Mouse (Mus musculus) forebrain, embryonic 12.5 days (tissue): ENCODE measurements around the gene Fam129b. TPM values are rescaled to one million over a fixed set of nuclear protein-coding genes. Genes with fewer than 3 reads are reported as not detected.

Experiments
- ATAC-seq: fragments of 200-750 bp; cut with Nextera tagmentation; 2 replicates; pipeline ENCODE4 v1.8.0; 2017; ENCODE audit warnings: moderate TSS enrichment; ENCODE audit not compliant: low FRiP score
- H3K27ac ChIP-seq: fragments of 300-500 bp; sonication (generic); 2 replicates; pipeline ENCODE4 v1.5.1; 2016; ENCODE audit warnings: mild to moderate bottlenecking
- H3K27me3 ChIP-seq: fragments of 300-500 bp; sonication (generic); 2 replicates; pipeline ENCODE4 v1.6.1; 2016; ENCODE audit warnings: mild to moderate bottlenecking
- H3K36me3 ChIP-seq: fragments of 300-500 bp; sonication (generic); replicated peaks from 2 replicates; pipeline ENCODE4 v1.6.1; 2016; ENCODE audit warnings: mild to moderate bottlenecking
- H3K4me1 ChIP-seq: fragments of 300-500 bp; sonication (generic); 2 replicates; pipeline ENCODE4 v1.6.1; 2016
- H3K4me2 ChIP-seq: fragments of 300-500 bp; sonication (generic); 2 replicates; pipeline ENCODE4 v1.6.1; 2016; ENCODE audit warnings: mild to moderate bottlenecking, moderate library complexity
- H3K4me3 ChIP-seq: fragments of 300-500 bp; sonication (generic); replicated peaks from 2 replicates; pipeline ENCODE4 v1.5.1; 2016; ENCODE audit warnings: mild to moderate bottlenecking
- H3K9ac ChIP-seq: fragments of 300-500 bp; sonication (generic); 2 replicates; pipeline ENCODE4 v1.6.1; 2016; ENCODE audit warnings: mild to moderate bottlenecking
- H3K9me3 ChIP-seq: fragments of 300-500 bp; sonication (generic); 2 replicates; pipeline ENCODE4 v1.6.1; 2016
- WGBS: fragments of 180-500 bp; shearing (Covaris S2); methylation state at CpG from one replicate; pipeline ENCODE4 v1.1.7; 2016; 5-methylcytosine and 5-hydroxymethylcytosine counted together
- polyA plus RNA-seq: library from polyadenylated mRNA; unstranded; fragments of >200 nt; fragmentation: Nextera tagmentation; extraction: Ambion mirVana; gene quantifications from 2 replicates; pipeline ENCODE4 v1.2.1, GENCODE M21; 2016

The Fam129b gene
- 24.6 and 27.3 TPM in 2 replicates for polyA plus RNA-seq

GRCm38 (mm10) chr2:32875675-32876489 lies at the start of gene Fam129b:
TSS of gene Fam129b (plus strand) at chr2:32876114.
- peak; percentile 91 for ATAC-seq
- under 1% methylated on average over 54 of the region's 68 CpGs for WGBS
- peaks cover 11% of the 10 kb centered on the region; the same call in 1 of the 2 replicates for H3K27me3 ChIP-seq
- H3K27ac ChIP-seq: peak within 1 kb of the TSS; percentile 86
- H3K4me2 ChIP-seq: peak within 1 kb of the TSS; percentile 94
- peak within 1 kb of the TSS; percentile 68 for H3K4me3 ChIP-seq
- H3K36me3 ChIP-seq: no peaks in the 10 kb centered on the region
- peak within 1 kb of the TSS; percentile 90 for H3K9ac ChIP-seq
- H3K9me3 ChIP-seq: no peaks in the 10 kb centered on the region
- H3K4me1 ChIP-seq: peaks cover 58% of the 10 kb centered on the region

GRCm38 (mm10) chr2:32828979-32829676 lies 46.8 kb upstream of the Fam129b start:
- Histone ChIP-seq H3K4me1 (peaks cover 11% of the 10 kb centered on the region), H3K9ac (no peak overlapping the region), H3K4me3 (no peak overlapping the region), H3K27me3 (no peaks in the 10 kb centered on the region), H3K9me3 (no peaks in the 10 kb centered on the region), H3K4me2 (no peak overlapping the region), H3K27ac (no peak overlapping the region), H3K36me3 (no peaks in the 10 kb centered on the region)
- WGBS: 79% methylated on average over 11 of the region's 11 CpGs
- no peak for ATAC-seq

DNA sequence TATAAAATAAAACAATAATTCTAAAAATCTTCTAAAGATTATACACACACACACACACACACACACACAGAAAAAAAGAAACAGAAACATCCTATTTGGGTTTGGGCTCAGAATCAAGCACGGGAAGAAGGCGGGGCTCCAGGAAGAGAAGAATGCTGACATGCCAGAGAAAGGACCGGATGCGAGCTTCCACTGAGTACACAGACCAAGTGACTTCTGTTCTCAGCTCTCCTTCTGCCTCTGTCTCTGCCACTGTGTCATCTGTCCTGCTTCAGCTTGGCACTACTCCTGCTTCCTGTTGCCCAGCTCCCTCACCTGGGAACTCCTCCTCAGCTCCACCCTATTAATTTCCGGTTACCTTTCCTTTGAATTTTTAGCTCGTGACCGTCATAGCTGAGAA lies 41.4 kb upstream of the Fam129b start:
- no peak overlapping the region for H3K4me3 ChIP-seq
- no peak for ATAC-seq
- no peaks in the 10 kb centered on the region for H3K27me3 ChIP-seq
- no peak overlapping the region for H3K4me2 ChIP-seq
- no peaks in the 10 kb centered on the region for H3K36me3 ChIP-seq
- peaks cover 20% of the 10 kb centered on the region for H3K4me1 ChIP-seq
- no peaks in the 10 kb centered on the region for H3K9me3 ChIP-seq
- WGBS: 70% methylated on average over 7 of the region's 7 CpGs
- 0 out of 2 replicates have a peak overlapping the region, but pooled peaks have one; percentile 25 for H3K27ac ChIP-seq
- H3K9ac ChIP-seq: no peak overlapping the region

GRCm38 (mm10) chr2:32835588-32835987 lies 40.3 kb upstream of the Fam129b start:
- Histone ChIP-seq H3K36me3 (no peaks in the 10 kb centered on the region), H3K9ac (no peak overlapping the region), H3K4me2 (no peak overlapping the region), H3K4me1 (peaks cover 19% of the 10 kb centered on the region), H3K27me3 (no peaks in the 10 kb centered on the region), H3K27ac (no peak overlapping the region), H3K9me3 (no peaks in the 10 kb centered on the region), H3K4me3 (no peak overlapping the region)
- no peak for ATAC-seq

DNA sequence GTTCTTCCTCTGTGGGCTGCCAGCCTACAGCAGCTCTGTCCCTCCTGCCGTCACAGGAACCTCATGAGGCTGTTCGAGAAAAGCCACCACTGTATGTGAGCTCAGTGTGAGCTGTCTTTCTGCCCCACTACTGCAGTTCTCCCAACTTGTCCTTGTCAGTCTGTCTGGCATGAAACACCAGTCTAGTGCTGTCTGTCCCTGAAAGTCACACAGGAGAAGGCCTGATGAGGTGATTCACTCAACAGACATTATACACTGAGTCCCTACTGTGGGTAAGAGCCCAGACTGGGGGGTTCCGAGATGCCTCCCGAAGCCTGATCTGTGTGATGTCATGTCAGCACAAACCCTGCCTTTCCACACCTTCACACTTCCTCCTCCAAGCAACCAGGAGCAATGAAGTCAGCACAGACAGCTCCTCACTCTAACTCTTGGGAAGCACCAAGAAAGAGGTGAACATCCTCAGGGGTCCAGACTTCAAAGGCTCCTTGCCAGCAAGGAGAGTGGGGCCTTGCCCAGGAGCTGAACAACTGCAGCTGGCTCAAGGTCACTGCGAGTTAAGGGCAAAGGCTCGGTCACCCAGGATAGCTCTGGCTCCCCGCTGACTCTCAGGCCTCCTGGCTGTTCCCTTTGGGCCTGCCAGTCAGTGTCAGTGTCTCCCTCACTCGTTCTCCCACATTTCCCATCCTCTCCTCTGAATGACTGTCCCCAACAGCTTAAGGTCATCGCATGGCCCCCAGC lies 37.6 kb upstream of the Fam129b start:
- H3K4me1 ChIP-seq: peaks cover 16% of the 10 kb centered on the region
- no peak overlapping the region for H3K4me3 ChIP-seq
- no peak overlapping the region for H3K4me2 ChIP-seq
- no peaks in the 10 kb centered on the region for H3K27me3 ChIP-seq
- no peak overlapping the region for H3K9ac ChIP-seq
- no peaks in the 10 kb centered on the region for H3K9me3 ChIP-seq
- ATAC-seq: no peak
- no peaks in the 10 kb centered on the region for H3K36me3 ChIP-seq
- WGBS: 72% methylated on average over 9 of the region's 9 CpGs
- H3K27ac ChIP-seq: no peak overlapping the region

DNA sequence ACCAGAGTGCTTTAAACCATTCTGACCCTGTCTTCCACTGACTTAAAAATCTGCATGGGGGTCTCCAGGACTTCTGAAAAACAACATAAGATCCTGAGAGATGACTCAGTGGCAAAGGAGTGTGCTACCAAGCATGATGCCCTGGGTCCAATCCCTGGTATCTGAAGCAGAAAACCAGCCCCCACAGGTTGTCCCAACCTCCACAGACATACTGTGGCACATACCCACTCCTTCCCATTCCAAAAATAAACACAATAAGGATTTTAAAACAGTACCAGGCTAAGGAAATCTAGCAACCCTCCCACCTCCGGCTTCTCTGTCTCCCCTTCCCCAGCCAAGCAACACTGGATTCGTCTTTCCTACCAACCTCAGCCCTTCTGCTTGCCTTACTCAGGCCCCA lies 36.7 kb upstream of the Fam129b start:
- no peaks in the 10 kb centered on the region for H3K36me3 ChIP-seq
- H3K9ac ChIP-seq: no peak overlapping the region
- no peak overlapping the region for H3K4me2 ChIP-seq
- H3K4me3 ChIP-seq: no peak overlapping the region
- H3K27me3 ChIP-seq: no peaks in the 10 kb centered on the region
- no peak overlapping the region for H3K27ac ChIP-seq
- H3K9me3 ChIP-seq: no peaks in the 10 kb centered on the region
- peaks cover 16% of the 10 kb centered on the region for H3K4me1 ChIP-seq
- WGBS: 66% methylated on average over 2 of the region's 2 CpGs
- ATAC-seq: no peak

DNA sequence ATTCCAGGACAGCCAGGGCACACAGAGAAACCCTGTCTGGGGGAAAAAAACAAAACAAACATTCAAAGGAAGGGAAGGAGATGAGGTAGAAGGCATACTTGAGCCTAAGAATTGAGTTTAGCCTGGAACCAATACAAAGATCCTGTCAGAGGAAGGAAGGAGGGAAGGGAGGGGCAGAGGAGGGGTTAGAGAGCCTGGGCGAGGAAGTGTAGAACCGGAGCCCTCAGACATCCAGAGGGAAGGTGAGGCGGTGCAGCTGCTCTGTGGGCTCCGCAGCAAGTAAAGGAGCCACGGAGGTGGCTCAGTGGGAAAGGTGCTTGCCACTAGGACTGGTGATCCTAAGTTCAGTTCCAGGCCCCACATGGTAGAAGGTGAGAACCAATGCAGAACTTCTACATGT lies 34.8 kb upstream of the Fam129b start:
- Histone ChIP-seq H3K9ac (no peak overlapping the region), H3K9me3 (no peaks in the 10 kb centered on the region), H3K27ac (no peak overlapping the region), H3K27me3 (no peaks in the 10 kb centered on the region), H3K36me3 (no peaks in the 10 kb centered on the region), H3K4me3 (no peak overlapping the region), H3K4me1 (peaks cover 20% of the 10 kb centered on the region), H3K4me2 (no peak overlapping the region)
- ATAC-seq: no peak
- 80% methylated on average over 5 of the region's 5 CpGs for whole genome bisulfite sequencing

GRCm38 (mm10) chr2:32842558-32842957 lies 33.4 kb upstream of the Fam129b start:
- H3K4me3 ChIP-seq: no peak overlapping the region
- no peak overlapping the region for H3K27ac ChIP-seq
- 46% methylated on average over 4 of the region's 4 CpGs for WGBS
- H3K9me3 ChIP-seq: no peaks in the 10 kb centered on the region
- H3K4me1 ChIP-seq: peaks cover 15% of the 10 kb centered on the region
- H3K36me3 ChIP-seq: no peaks in the 10 kb centered on the region
- no peak overlapping the region for H3K4me2 ChIP-seq
- no peaks in the 10 kb centered on the region for H3K27me3 ChIP-seq
- no peak overlapping the region for H3K9ac ChIP-seq
- ATAC-seq: no peak

DNA sequence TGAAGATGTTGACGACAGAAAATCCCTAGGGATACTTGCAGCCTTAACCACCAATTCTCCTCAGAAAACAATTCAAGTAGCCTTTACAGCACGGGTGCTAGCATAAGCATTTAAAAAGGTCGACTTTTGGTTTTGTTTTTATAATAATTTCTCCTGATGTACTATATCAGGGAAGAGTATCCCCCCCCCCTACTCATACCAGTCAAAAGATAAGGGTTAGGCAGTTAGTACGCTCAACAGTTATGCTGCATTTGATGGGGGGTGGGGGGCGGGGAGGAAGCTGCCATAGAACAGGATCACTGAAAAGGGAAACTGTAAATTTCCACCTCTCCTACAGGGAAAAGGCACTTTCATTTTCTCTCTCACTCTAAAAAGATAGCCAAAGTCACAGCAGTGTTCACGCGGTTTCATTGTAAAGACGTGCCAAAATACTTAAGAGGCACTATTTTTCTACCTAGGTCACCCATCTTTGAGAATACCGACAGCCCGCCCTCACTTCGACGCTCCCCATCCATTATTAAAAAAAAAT lies 30.3 kb upstream of the Fam129b start:
- Histone ChIP-seq H3K27me3 (0 out of 2 replicates have a peak, but pooled peaks cover 1% of the 10 kb centered on the region), H3K4me2 (peak overlapping the region; percentile 95), H3K36me3 (no peaks in the 10 kb centered on the region), H3K4me1 (peaks cover 12% of the 10 kb centered on the region), H3K9me3 (no peaks in the 10 kb centered on the region), H3K4me3 (peak overlapping the region; percentile 81), H3K27ac (no peak overlapping the region), H3K9ac (peak overlapping the region; percentile 85)
- ATAC-seq: no peak
- 7% methylated on average over 12 of the region's 12 CpGs for WGBS

DNA sequence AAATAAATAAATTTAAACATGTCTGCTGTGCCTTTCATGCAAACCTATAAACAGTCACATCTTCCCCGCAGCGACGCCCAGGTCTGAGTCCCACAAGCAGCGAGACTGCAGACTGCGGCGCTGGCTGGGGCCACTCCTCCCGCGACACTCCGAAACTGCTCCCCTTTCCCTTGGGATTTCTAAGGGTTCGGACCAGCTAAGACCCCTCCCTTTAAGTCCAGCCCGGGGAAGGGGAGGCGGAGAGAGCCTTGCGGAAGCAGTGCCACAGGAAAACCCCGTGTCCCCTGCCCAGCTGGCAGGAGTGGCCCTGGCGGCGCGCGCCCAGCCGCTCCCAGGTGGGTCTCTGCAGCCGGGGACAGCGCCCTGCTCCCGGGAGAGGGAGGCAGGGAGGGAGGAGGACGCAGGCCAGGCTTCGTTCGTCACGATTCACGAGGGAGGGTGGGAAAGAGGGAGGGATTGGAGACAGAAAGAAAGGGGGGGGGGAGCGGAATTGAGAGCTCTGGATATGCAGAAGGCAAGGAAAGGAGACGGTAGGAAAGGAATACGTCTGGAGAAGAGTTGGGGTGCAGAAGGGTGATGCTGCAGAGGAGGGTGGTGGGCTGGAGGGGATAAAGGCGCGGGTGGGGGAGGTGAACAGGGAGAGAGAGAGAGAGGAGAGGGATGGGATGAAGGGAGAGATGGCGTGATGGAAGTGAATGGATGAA lies 29.7 kb upstream of the Fam129b start:
- peak overlapping the region; percentile 95 for H3K4me2 ChIP-seq
- H3K36me3 ChIP-seq: no peaks in the 10 kb centered on the region
- peak overlapping the region; percentile 85 for H3K9ac ChIP-seq
- 0% methylated on average over 33 of the region's 33 CpGs for WGBS
- peaks cover 7% of the 10 kb centered on the region; the same call in 1 of the 2 replicates for H3K27me3 ChIP-seq
- H3K4me1 ChIP-seq: peaks cover 12% of the 10 kb centered on the region
- H3K9me3 ChIP-seq: no peaks in the 10 kb centered on the region
- peak overlapping the region; percentile 81 for H3K4me3 ChIP-seq
- H3K27ac ChIP-seq: peak overlapping the region; percentile 81
- ATAC-seq: peak; percentile 51

GRCm38 (mm10) chr2:32846805-32847467 lies 29.0 kb upstream of the Fam129b start, which contains the start of gene Stxbp1:
TSS of gene Stxbp1 (minus strand) at chr2:32847245.
- H3K27ac ChIP-seq: peak within 1 kb of the TSS; percentile 81
- WGBS: 0% methylated on average over 64 of the region's 78 CpGs
- H3K9ac ChIP-seq: peak within 1 kb of the TSS; percentile 85
- peak within 1 kb of the TSS; percentile 81 for H3K4me3 ChIP-seq
- peak; percentile 95 for ATAC-seq
- H3K27me3 ChIP-seq: peaks cover 13% of the 10 kb centered on the region
- no peaks in the 10 kb centered on the region for H3K36me3 ChIP-seq
- H3K9me3 ChIP-seq: no peaks in the 10 kb centered on the region
- peaks cover 12% of the 10 kb centered on the region for H3K4me1 ChIP-seq
- H3K4me2 ChIP-seq: peak within 1 kb of the TSS; percentile 95
